Mouse (Mus musculus) forebrain, embryonic 13.5 days (tissue): ENCODE measurements around the gene Os9. TPM values are rescaled to one million over a fixed set of nuclear protein-coding genes. Genes with fewer than 3 reads are reported as not detected.

Source experiments
- ATAC-seq: fragments of 200-750 bp; cut with Nextera tagmentation; 2 replicates; pipeline ENCODE4 v1.8.0; 2017
- H3K27ac ChIP-seq: fragments of 300-500 bp; sonication (generic); 2 replicates; pipeline ENCODE4 v1.5.1; 2015; ENCODE audit warnings: inconsistent platforms, mild to moderate bottlenecking, moderate library complexity
- H3K27me3 ChIP-seq: fragments of 300-500 bp; sonication (generic); 2 replicates; pipeline ENCODE4 v1.6.1; 2015; ENCODE audit warnings: mild to moderate bottlenecking, inconsistent platforms
- H3K36me3 ChIP-seq: fragments of 300-500 bp; sonication (generic); 2 replicates; pipeline ENCODE4 v1.6.1; 2015; ENCODE audit warnings: mild to moderate bottlenecking, inconsistent platforms; ENCODE audit not compliant: poor library complexity, severe bottlenecking
- H3K4me1 ChIP-seq: fragments of 300-500 bp; sonication (generic); 2 replicates; pipeline ENCODE4 v1.6.1; 2015; ENCODE audit warnings: inconsistent platforms
- H3K4me2 ChIP-seq: fragments of 300-500 bp; sonication (generic); 2 replicates; pipeline ENCODE4 v1.6.1; 2015; ENCODE audit warnings: inconsistent platforms, mild to moderate bottlenecking, moderate library complexity
- H3K4me3 ChIP-seq: fragments of 300-500 bp; sonication (generic); 2 replicates; pipeline ENCODE4 v1.5.1; 2015; ENCODE audit warnings: mild to moderate bottlenecking, inconsistent platforms
- H3K9ac ChIP-seq: fragments of 300-500 bp; sonication (generic); 2 replicates; pipeline ENCODE4 v1.6.1; 2015; ENCODE audit warnings: mild to moderate bottlenecking, inconsistent platforms
- H3K9me3 ChIP-seq: fragments of 300-500 bp; sonication (generic); replicated peaks from 2 replicates; pipeline ENCODE4 v1.6.1; 2016; ENCODE audit warnings: inconsistent platforms
- WGBS: fragments of 180-500 bp; shearing (Covaris S2); methylation state at CpG from one replicate; pipeline ENCODE4 v1.1.7; 2015; 5-methylcytosine and 5-hydroxymethylcytosine counted together
- polyA plus RNA-seq: library from polyadenylated mRNA; unstranded; fragments of >200 nt; fragmentation: Nextera tagmentation; extraction: Ambion mirVana; gene quantifications from 2 replicates; pipeline ENCODE4 v1.2.1, GENCODE M21; 2015

Gene Os9
- polyA plus RNA-seq, 1 experiment from 2014 or later = 94.8 TPM

- Histone ChIP-seq H3K4me2 (no peak overlapping the region), H3K27me3 (no peaks in the 10 kb centered on the region), H3K4me3 (no peak overlapping the region), H3K9ac (no peak overlapping the region), H3K4me1 (no peaks in the 10 kb centered on the region), H3K27ac (no peak overlapping the region), H3K36me3 (peaks cover 40% of the 10 kb centered on the region), H3K9me3 (no peaks in the 10 kb centered on the region)
- 92% methylated on average over 16 of the region's 16 CpGs for WGBS
- ATAC-seq = no peak
Measured at GRCm38 (mm10) chr10:127107563-127108261, 13.2 kb downstream of the Os9 start.

- Histone ChIP-seq H3K4me3 (no peak overlapping the region), H3K9ac (no peak overlapping the region), H3K4me1 (no peaks in the 10 kb centered on the region), H3K36me3 (peaks cover 45% of the 10 kb centered on the region), H3K4me2 (no peak overlapping the region), H3K27ac (no peak overlapping the region), H3K27me3 (no peaks in the 10 kb centered on the region), H3K9me3 (no peaks in the 10 kb centered on the region)
- ATAC-seq = no peak
- 91% methylated on average over 7 of the region's 7 CpGs for WGBS
Measured at GRCm38 (mm10) chr10:127103631-127104030, 17.3 kb downstream of the Os9 start.

DNA sequence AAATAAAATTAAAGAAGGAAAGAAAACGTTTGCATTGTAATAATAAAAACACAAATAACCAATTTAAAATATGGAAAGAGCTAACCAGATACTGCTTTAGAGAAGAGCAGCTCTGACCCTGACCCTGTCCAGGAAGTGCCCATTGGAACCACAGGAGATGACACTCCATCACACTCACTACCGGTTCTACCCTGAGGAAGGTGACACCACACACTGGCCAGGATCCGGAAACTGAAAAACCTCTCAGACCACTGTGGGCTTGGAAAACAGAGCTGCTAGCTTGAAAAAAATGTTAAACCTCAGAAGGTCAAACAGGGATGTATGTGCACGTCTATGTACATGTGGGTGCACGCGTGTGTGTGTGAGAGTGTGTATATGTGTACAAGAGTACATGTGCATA lies 19.8 kb downstream of the Os9 start:
- H3K9me3 ChIP-seq = no peaks in the 10 kb centered on the region
- peaks cover 62% of the 10 kb centered on the region for H3K36me3 ChIP-seq
- H3K4me1 ChIP-seq = no peaks in the 10 kb centered on the region
- no peak overlapping the region for H3K4me3 ChIP-seq
- H3K4me2 ChIP-seq = no peak overlapping the region
- no peak for ATAC-seq
- no peak overlapping the region for H3K9ac ChIP-seq
- no peak overlapping the region for H3K27ac ChIP-seq
- whole genome bisulfite sequencing = 87% methylated on average over 6 of the region's 6 CpGs
- no peaks in the 10 kb centered on the region for H3K27me3 ChIP-seq

DNA sequence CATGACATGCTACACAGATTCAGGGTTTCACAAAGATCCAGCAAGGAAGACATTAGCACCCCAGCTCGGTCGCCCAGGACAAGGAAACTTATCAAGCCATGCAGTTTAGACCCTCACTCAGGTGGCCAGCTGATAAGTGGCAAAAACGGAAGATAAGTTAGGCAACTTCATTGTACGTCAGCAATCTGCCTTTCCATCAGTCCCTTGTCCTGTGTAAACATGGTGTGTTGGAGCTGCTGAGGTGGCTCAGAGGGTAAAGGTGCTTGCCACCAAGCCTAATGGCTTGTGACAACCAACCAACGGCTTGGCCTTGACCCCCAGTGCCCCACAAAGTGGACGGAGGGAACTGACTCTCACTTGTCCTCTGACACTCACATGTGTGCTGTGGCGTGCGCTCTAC lies 20.5 kb downstream of the Os9 start:
- Histone ChIP-seq H3K36me3 (peaks cover 64% of the 10 kb centered on the region), H3K9me3 (no peaks in the 10 kb centered on the region), H3K27ac (no peak overlapping the region), H3K4me3 (no peak overlapping the region), H3K9ac (no peak overlapping the region), H3K27me3 (no peaks in the 10 kb centered on the region), H3K4me2 (no peak overlapping the region), H3K4me1 (no peaks in the 10 kb centered on the region)
- no peak for ATAC-seq
- 90% methylated on average over 8 of the region's 8 CpGs for WGBS

GRCm38 (mm10) chr10:127099868-127100267 lies 21.1 kb downstream of the Os9 start:
- H3K4me3 ChIP-seq = no peak overlapping the region
- 0 out of 2 replicates have a peak, but pooled peaks cover under 1% of the 10 kb centered on the region for H3K4me1 ChIP-seq
- H3K27me3 ChIP-seq = no peaks in the 10 kb centered on the region
- H3K27ac ChIP-seq = no peak overlapping the region
- no peak overlapping the region for H3K9ac ChIP-seq
- 93% methylated on average over 15 of the region's 15 CpGs for WGBS
- no peak for ATAC-seq
- peaks cover 64% of the 10 kb centered on the region for H3K36me3 ChIP-seq
- no peaks in the 10 kb centered on the region for H3K9me3 ChIP-seq
- H3K4me2 ChIP-seq = no peak overlapping the region

DNA sequence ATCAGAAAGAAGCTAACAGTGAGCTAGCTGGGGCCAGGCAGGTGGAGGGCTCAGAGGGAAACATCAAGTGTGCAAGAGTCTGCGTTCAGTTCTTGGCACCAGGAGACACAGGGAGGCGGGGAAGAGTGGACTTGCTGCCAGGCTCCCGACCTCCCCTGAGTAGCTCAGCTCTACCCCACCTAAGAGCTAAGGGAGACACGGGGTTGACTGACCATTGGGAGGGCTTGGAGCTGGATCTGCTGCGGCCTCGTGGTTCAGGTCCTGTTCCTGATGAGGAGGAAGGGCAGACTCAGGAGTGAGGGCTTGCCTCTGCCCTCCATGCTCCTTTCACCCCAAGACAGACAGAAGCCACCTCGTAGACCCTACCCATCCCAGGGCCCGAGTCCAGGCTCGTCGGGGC lies 21.7 kb downstream of the Os9 start:
- no peak for ATAC-seq
- Histone ChIP-seq H3K36me3 (peaks cover 60% of the 10 kb centered on the region), H3K4me1 (peaks cover 7% of the 10 kb centered on the region; the same call in 1 of the 2 replicates), H3K9ac (no peak overlapping the region), H3K4me2 (no peak overlapping the region), H3K9me3 (no peaks in the 10 kb centered on the region), H3K4me3 (no peak overlapping the region), H3K27me3 (no peaks in the 10 kb centered on the region), H3K27ac (no peak overlapping the region)
- WGBS = 90% methylated on average over 10 of the region's 10 CpGs

GRCm38 (mm10) chr10:127098514-127098913 lies 22.4 kb downstream of the Os9 start:
- Histone ChIP-seq H3K9me3 (no peaks in the 10 kb centered on the region), H3K4me2 (no peak overlapping the region), H3K27me3 (peaks cover under 1% of the 10 kb centered on the region; the same call in 1 of the 2 replicates), H3K4me3 (no peak overlapping the region), H3K9ac (no peak overlapping the region), H3K36me3 (peaks cover 58% of the 10 kb centered on the region), H3K27ac (no peak overlapping the region), H3K4me1 (peaks cover 8% of the 10 kb centered on the region; the same call in 1 of the 2 replicates)
- ATAC-seq = no peak
- 79% methylated on average over 20 of the region's 20 CpGs for WGBS

DNA sequence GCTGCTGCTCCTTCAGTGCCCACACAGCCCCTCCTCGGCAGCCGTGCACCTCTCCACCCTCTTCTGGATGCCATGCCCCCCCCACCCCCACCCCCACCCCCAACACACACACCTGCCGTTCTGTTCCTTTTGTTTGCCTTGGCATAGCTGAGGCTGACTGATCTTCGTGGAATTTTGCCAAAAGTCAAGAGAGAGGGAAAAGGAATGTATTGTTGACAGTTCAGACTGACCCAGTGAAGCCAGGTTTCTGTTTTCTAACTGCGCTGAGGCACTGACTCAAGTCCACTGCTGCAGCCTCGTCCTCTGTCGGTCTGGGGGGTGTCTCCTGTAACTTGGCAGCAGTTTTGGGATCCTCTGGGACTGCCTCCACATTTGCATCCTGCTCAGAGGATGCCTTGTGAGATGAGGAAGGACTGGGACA lies 26.5 kb downstream of the Os9 start:
- no peak overlapping the region for H3K4me2 ChIP-seq
- peaks cover 29% of the 10 kb centered on the region for H3K4me1 ChIP-seq
- H3K9ac ChIP-seq = no peak overlapping the region
- no peaks in the 10 kb centered on the region for H3K9me3 ChIP-seq
- H3K27ac ChIP-seq = 0 out of 2 replicates have a peak overlapping the region, but pooled peaks have one; percentile 7
- H3K27me3 ChIP-seq = peaks cover 42% of the 10 kb centered on the region
- H3K4me3 ChIP-seq = no peak overlapping the region
- peaks cover 44% of the 10 kb centered on the region for H3K36me3 ChIP-seq
- no peak for ATAC-seq
- WGBS = 49% methylated on average over 7 of the region's 7 CpGs

- ATAC-seq = no peak
- peaks cover 57% of the 10 kb centered on the region for H3K27me3 ChIP-seq
- no peak overlapping the region for H3K9ac ChIP-seq
- H3K9me3 ChIP-seq = no peaks in the 10 kb centered on the region
- no peak overlapping the region for H3K4me2 ChIP-seq
- peaks cover 32% of the 10 kb centered on the region for H3K36me3 ChIP-seq
- H3K4me1 ChIP-seq = peaks cover 29% of the 10 kb centered on the region
- no peak overlapping the region for H3K27ac ChIP-seq
- 49% methylated on average over 4 of the region's 4 CpGs for WGBS
- no peak overlapping the region for H3K4me3 ChIP-seq
Measured at GRCm38 (mm10) chr10:127092742-127093141, 28.2 kb downstream of the Os9 start.

GRCm38 (mm10) chr10:127091507-127092396 lies 29.2 kb downstream of the Os9 start:
- peak; percentile 53 for ATAC-seq
- peak overlapping the region; percentile 36 for H3K4me3 ChIP-seq
- WGBS = 7% methylated on average over 45 of the region's 51 CpGs
- peak overlapping the region; percentile 59 for H3K4me2 ChIP-seq
- peaks cover 62% of the 10 kb centered on the region for H3K27me3 ChIP-seq
- peak overlapping the region; percentile 51 for H3K9ac ChIP-seq
- H3K27ac ChIP-seq = no peak overlapping the region
- peaks cover 27% of the 10 kb centered on the region for H3K36me3 ChIP-seq
- H3K4me1 ChIP-seq = peaks cover 29% of the 10 kb centered on the region
- H3K9me3 ChIP-seq = no peaks in the 10 kb centered on the region

GRCm38 (mm10) chr10:127090560-127091411 lies 30.1 kb downstream of the Os9 start:
- Histone ChIP-seq H3K4me2 (peak overlapping the region; percentile 59), H3K4me1 (peaks cover 29% of the 10 kb centered on the region), H3K4me3 (peak overlapping the region; percentile 36), H3K27me3 (peaks cover 63% of the 10 kb centered on the region), H3K9me3 (no peaks in the 10 kb centered on the region), H3K9ac (peak overlapping the region; percentile 51), H3K36me3 (peaks cover 20% of the 10 kb centered on the region), H3K27ac (no peak overlapping the region)
- peak; percentile 25 for ATAC-seq
- WGBS = 6% methylated on average over 57 of the region's 57 CpGs
